Comparison of ENCODE assay signal across 18 mouse cellular contexts in genomic region chr7:45746518-45746917, GRCm38 (mm10). TPM values are rescaled to one million over a fixed set of nuclear protein-coding genes. Genes with fewer than 3 reads are reported as not detected.
DNase-seq lines count a peak whose midpoint lies in the region; ATAC-seq and TF ChIP-seq lines count a peak whose summit lies in the region.
"Had no signal": no experiment of that assay in that cellular context is flagged by ENCODE, and none has a peak within 500 bp of the region (broad histone marks: within the 10 kb centered on the region; RNA-seq: fewer than 3 reads in every experiment).

No protein-coding gene starts in this region.

- 0 out of 2 replicates have a peak, but pooled peaks cover 4% of the 10 kb centered on the region for H3K4me1 ChIP-seq in liver, postnatal 0 days (ENCODE audit: insufficient read depth)
- H3K4me1 ChIP-seq in CH12.LX (ENCODE audit: control insufficient read depth in 1 of 2, insufficient read depth in 2 of 2) = peaks cover 12% of the 10 kb centered on the region in 2 experiments
- H3K4me1 ChIP-seq in bone marrow macrophage, adult 2 months (ENCODE audit: control insufficient read depth, insufficient read depth, low read length) = peaks cover 25% of the 10 kb centered on the region

- H3K9me3 ChIP-seq in liver, postnatal 0 days (ENCODE audit: low read length) = no peaks in the 10 kb centered on the region; the same call in 1 of the 2 replicates
- H3K9me3 ChIP-seq in CH12.LX (replicated peaks; ENCODE audit: low read length) = peaks cover 8% of the 10 kb centered on the region
- H3K9me3 ChIP-seq: embryonic facial prominence, embryonic 13.5 days had no signal

- TF ChIP-seq EP300 in liver, postnatal 0 days (IDR thresholded peaks at IDR 0.05; ENCODE audit: low read depth) = no peak
- TF ChIP-seq EP300 in CH12.LX (IDR thresholded peaks at IDR 0.05; ENCODE audit: low read length) = no peak

- peak; percentile 51 for TF ChIP-seq CTCF in gastrocnemius, adult 2 months (IDR thresholded peaks at IDR 0.05)
- peak; percentile 67 for TF ChIP-seq CTCF in liver, postnatal 0 days (IDR thresholded peaks at IDR 0.05; ENCODE audit: low read depth)
- peak; percentile 51 to 59; a peak in 3 of 4 replicates for TF ChIP-seq CTCF in CH12.LX (conservative IDR thresholded peaks at IDR 0.05 in 1 of 2, IDR thresholded peaks at IDR 0.05 in 1 of 2; ENCODE audit: low read depth in 2 of 2, low read length in 2 of 2)
- peak; percentile 55 for TF ChIP-seq CTCF in bone marrow macrophage, adult 2 months (IDR thresholded peaks at IDR 0.05; ENCODE audit: low read depth, low read length)

- H3K9ac ChIP-seq in liver, postnatal 0 days (replicated peaks) = no peak overlapping the region
- H3K9ac ChIP-seq in CH12.LX (ENCODE audit: insufficient read depth, low read depth) = no peak overlapping the region
- H3K9ac ChIP-seq: embryonic facial prominence, embryonic 13.5 days; limb, embryonic 12.5 days had no signal

- dilution Hi-C loops in CH12.LX (cut with MboI; ENCODE audit: extremely low pct_ligation_motif_present, extremely low pct_unique_long_range_greater_than_20kb, low sequenced_read_pairs) = no loop called here

- H3K27ac ChIP-seq in gastrocnemius, adult 2 months = no peak overlapping the region
- no peak overlapping the region for H3K27ac ChIP-seq in liver, postnatal 0 days (ENCODE audit: low read depth)
- H3K27ac ChIP-seq in CH12.LX (ENCODE audit: insufficient read depth, low read depth) = no peak overlapping the region
- H3K27ac ChIP-seq in bone marrow macrophage, adult 2 months (ENCODE audit: insufficient read depth, low read depth, low read length) = no peak overlapping the region
- H3K27ac ChIP-seq: embryonic facial prominence, embryonic 13.5 days; limb, embryonic 12.5 days; macrophage had no signal

- no peak overlapping the region for H3K4me3 ChIP-seq in gastrocnemius, adult 2 months
- H3K4me3 ChIP-seq in liver, postnatal 0 days (ENCODE audit: low read depth, low read length) = no peak overlapping the region
- H3K4me3 ChIP-seq in CH12.LX (replicated peaks in 1 of 3; ENCODE audit: low read depth in 2 of 3, low read length in 2 of 3, poor library complexity in 1 of 3) = no peak overlapping the region
- H3K4me3 ChIP-seq in bone marrow macrophage, adult 2 months (ENCODE audit: insufficient read depth, low read length) = no peak overlapping the region
- H3K4me3 ChIP-seq: embryonic facial prominence, embryonic 13.5 days; limb, embryonic 12.5 days had no signal

- no peak for ATAC-seq in liver, postnatal 0 days
- ATAC-seq: forebrain, embryonic 14.5 days had no signal

- peak; percentile 37 for TF ChIP-seq RAD21 in CH12.LX (IDR thresholded peaks at IDR 0.05; ENCODE audit: low read depth, low read length)

- 68% methylated on average over 6 of the region's 6 CpGs for whole genome bisulfite sequencing in liver, postnatal 0 days (ENCODE audit: insufficient replicate concordance)

- no peak for DNase-seq in gastrocnemius, adult 2 months
- DNase-seq in gastrocnemius, postnatal 14 days = no peak
- no peak for DNase-seq in liver, postnatal 0 days
- no peak for DNase-seq in liver
- no peak for DNase-seq in CH12.LX (ENCODE audit: extremely low read depth)
- DNase-seq in ovary, adult 18-20 months (ENCODE audit: low spot score) = no peak
- no peak for DNase-seq in adrenal gland, adult (ENCODE audit: inconsistent age in 2 of 2, low spot score in 1 of 2)
- DNase-seq: cerebellum, postnatal 14 days; heart, postnatal 10 days; kidney, adult 11 months; thymus, adult 18-20 months had no signal

- no peak for TF ChIP-seq POLR2A in CH12.LX (IDR thresholded peaks at IDR 0.05; ENCODE audit: low read depth, low read length)
- no peak for TF ChIP-seq POLR2A in bone marrow macrophage, adult 2 months (IDR thresholded peaks at IDR 0.05; ENCODE audit: borderline replicate concordance, low read depth, low read length)

- in situ Hi-C loops in CH12.LX (cut with MboI; ENCODE audit: low pct_ligation_motif_present, low pct_unique_long_range_greater_than_20kb, low sequenced_read_pairs) = no loop called here

- intact Hi-C loops in gastrocnemius, adult 2 months (cut with DNase I) = loop anchor here (5.0 kb wide), 1 partner anchor 36 kb away; the partner anchor contains the start of genes Lmtk3 and Sult2b1
- intact Hi-C loops in gastrocnemius, postnatal 14 days (cut with DNase I; ENCODE audit: low total_unique reads) = no loop called here

- H3K79me2 ChIP-seq in CH12.LX (replicated peaks; ENCODE audit: control insufficient read depth, extremely low read depth, insufficient read depth, poor library complexity, severe bottlenecking) = no peaks in the 10 kb centered on the region

- H3K4me2 ChIP-seq in liver, postnatal 0 days (ENCODE audit: low read depth, low read length) = no peak overlapping the region
- H3K4me2 ChIP-seq in CH12.LX (ENCODE audit: insufficient read depth, low read depth, poor library complexity, severe bottlenecking) = no peak overlapping the region
- H3K4me2 ChIP-seq: embryonic facial prominence, embryonic 13.5 days; limb, embryonic 12.5 days had no signal

- no peaks in the 10 kb centered on the region for H3K27me3 ChIP-seq in liver, postnatal 0 days (ENCODE audit: insufficient read depth, low read length)
- H3K27me3 ChIP-seq in CH12.LX (replicated peaks) = peaks cover 24% of the 10 kb centered on the region
- H3K27me3 ChIP-seq: embryonic facial prominence, embryonic 13.5 days; limb, embryonic 12.5 days had no signal

- H3K36me3 ChIP-seq in liver, postnatal 0 days (replicated peaks; ENCODE audit: insufficient read depth, low read length) = no peaks in the 10 kb centered on the region
- H3K36me3 ChIP-seq in CH12.LX (replicated peaks in 1 of 2; ENCODE audit: control insufficient read depth in 1 of 2, insufficient read depth in 1 of 2, low read length in 1 of 2) = no peaks in the 10 kb centered on the region
- H3K36me3 ChIP-seq: embryonic facial prominence, embryonic 13.5 days; limb, embryonic 12.5 days had no signal

TF ChIP-seq in CH12.LX, 34 proteins besides CTCF, POLR2A, EP300 and RAD21:
- TF ChIP-seq POLR2AphosphoS2 (IDR thresholded peaks at IDR 0.05; ENCODE audit: low read depth, low read length) (no peak), GABPA (IDR thresholded peaks at IDR 0.05; ENCODE audit: insufficient replicate concordance, low read depth, low read length) (no peak), SMC3 (IDR thresholded peaks at IDR 0.05; ENCODE audit: low read depth, low read length) (peak; percentile 44), JUN (IDR thresholded peaks at IDR 0.05; ENCODE audit: insufficient read depth, low read depth, low read length) (no peak)
TF ChIP-seq in CH12.LX: peak in this region for 1.

RNA-seq across cellular contexts. Expression of gene Spaca4, which starts 20.9 kb away (rescaled TPM):
- not detected for total RNA-seq in gastrocnemius, adult 2 months (2021)
- total RNA-seq in gastrocnemius, postnatal 14 days (2021) = not detected
- polyA plus RNA-seq in liver, postnatal 0 days (2015; fragmentation: Nextera tagmentation; extraction: Ambion mirVana) = not detected in 2 replicates
- 0.21 TPM in 1 of 2 replicates, not detected in the other for total RNA-seq in CH12.LX (2012; rRNA removed)
- not detected in 2 replicates for total RNA-seq in CH12.LX (2014; rRNA removed)
- 0.35 TPM in 1 of 2 replicates, not detected in the other for polyA plus RNA-seq in CH12.LX (2012; ENCODE audit: insufficient read length, low read depth)
- not detected in 2 replicates for polyA plus RNA-seq in bone marrow macrophage, adult 2 months (2012; ENCODE audit: insufficient read depth, insufficient read length, missing spikeins)
- total RNA-seq: gastrocnemius, postnatal 4 days; heart, postnatal 10 days; layer of hippocampus, adult 8-10 months had no signal
- polyA plus RNA-seq: embryonic facial prominence, embryonic 13.5 days; forebrain, embryonic 14.5 days; limb, embryonic 12.5 days; macrophage had no signal

RNA-seq across cellular contexts. Expression of gene Fam83e, which starts 25.5 kb away (rescaled TPM):
- total RNA-seq in gastrocnemius, adult 2 months (2021) = under 1 TPM; 0.08 to 0.31 TPM
- under 1 TPM; 0.16 TPM for total RNA-seq in gastrocnemius, postnatal 14 days (2021)
- polyA plus RNA-seq in liver, postnatal 0 days (2015; fragmentation: Nextera tagmentation; extraction: Ambion mirVana) = 0.13 TPM in 1 of 2 replicates, not detected in the other
- 1.3 and 1.4 TPM in 2 replicates for total RNA-seq in CH12.LX (2012; rRNA removed)
- total RNA-seq in CH12.LX (2014; rRNA removed) = 0.13 and 0.39 TPM in 2 replicates
- polyA plus RNA-seq in CH12.LX (2012; ENCODE audit: insufficient read length, low read depth) = 0.40 and 0.74 TPM in 2 replicates
- not detected in 2 replicates for polyA plus RNA-seq in bone marrow macrophage, adult 2 months (2012; ENCODE audit: insufficient read depth, insufficient read length, missing spikeins)
- polyA plus RNA-seq: macrophage had no signal

RNA-seq across cellular contexts. Expression of gene Sphk2, which starts 28.7 kb away (rescaled TPM):
- total RNA-seq in gastrocnemius, adult 2 months (2021) = 10 to 100 TPM; 14.4 to 15.8 TPM
- 10 to 100 TPM; 12.0 to 13.2 TPM for total RNA-seq in gastrocnemius, postnatal 14 days (2021)
- polyA plus RNA-seq in liver, postnatal 0 days (2015; fragmentation: Nextera tagmentation; extraction: Ambion mirVana) = 15.5 and 17.3 TPM in 2 replicates
- total RNA-seq in CH12.LX (2012; rRNA removed) (16.6 and 19.2 TPM in 2 replicates), CH12.LX (2014; rRNA removed) (7.3 and 9.4 TPM in 2 replicates)
- polyA plus RNA-seq in CH12.LX (2012; ENCODE audit: insufficient read length, low read depth) = 21.8 and 22.4 TPM in 2 replicates
- 51.2 and 56.1 TPM in 2 replicates for polyA plus RNA-seq in bone marrow macrophage, adult 2 months (2012; ENCODE audit: insufficient read depth, insufficient read length, missing spikeins)

RNA-seq across cellular contexts. Expression of gene Rpl18, which starts 31.3 kb away (rescaled TPM):
- total RNA-seq in gastrocnemius, adult 2 months (2021) = 100 to 1,000 TPM; 451 to 508 TPM
- 100 to 1,000 TPM; 607 to 662 TPM for total RNA-seq in gastrocnemius, postnatal 14 days (2021)
- 494 and 510 TPM in 2 replicates for polyA plus RNA-seq in liver, postnatal 0 days (2015; fragmentation: Nextera tagmentation; extraction: Ambion mirVana)
- 3,614 and 3,766 TPM in 2 replicates for total RNA-seq in CH12.LX (2012; rRNA removed)
- 3,153 and 3,204 TPM in 2 replicates for total RNA-seq in CH12.LX (2014; rRNA removed)
- polyA plus RNA-seq in CH12.LX (2012; ENCODE audit: insufficient read length, low read depth) = 2,393 and 2,438 TPM in 2 replicates
- polyA plus RNA-seq in bone marrow macrophage, adult 2 months (2012; ENCODE audit: insufficient read depth, insufficient read length, missing spikeins) = 802 and 833 TPM in 2 replicates

RNA-seq across cellular contexts. Expression of gene Lmtk3, which starts 37.0 kb away (rescaled TPM):
- under 1 TPM in 1 of 2 experiments, not detected in 1; 0.06 TPM for total RNA-seq in gastrocnemius, adult 2 months (2021)
- under 1 TPM; 0.11 to 0.39 TPM for total RNA-seq in gastrocnemius, postnatal 14 days (2021)
- not detected in 2 replicates for polyA plus RNA-seq in liver, postnatal 0 days (2015; fragmentation: Nextera tagmentation; extraction: Ambion mirVana)
- 0.30 and 0.46 TPM in 2 replicates for total RNA-seq in CH12.LX (2012; rRNA removed)
- 0.19 TPM in 1 of 2 replicates, not detected in the other for total RNA-seq in CH12.LX (2014; rRNA removed)
- polyA plus RNA-seq in CH12.LX (2012; ENCODE audit: insufficient read length, low read depth) = 0.18 and 0.34 TPM in 2 replicates
- 0.16 TPM in 1 of 2 replicates, not detected in the other for polyA plus RNA-seq in bone marrow macrophage, adult 2 months (2012; ENCODE audit: insufficient read depth, insufficient read length, missing spikeins)
